Mouse (Mus musculus) cerebellum, adult 2 months (tissue): ENCODE measurements around the gene Ube2k. TPM values are rescaled to one million over a fixed set of nuclear protein-coding genes. Genes with fewer than 3 reads are reported as not detected.

ENCODE experiments used
- DNase-seq, 2 experiments: peaks; one replicate each; pipeline ENCODE4 v3.0.0; 2021
- H3K27ac ChIP-seq: fragments of 200-500 bp; 2 replicates; pipeline ENCODE4 v1.5.1; 2012; ENCODE audit warnings: low read length, control low read depth, inconsistent platforms; ENCODE audit not compliant: insufficient read depth
- H3K27me3 ChIP-seq: fragments of 200-500 bp; 2 replicates; pipeline ENCODE4 v1.6.1; 2012; ENCODE audit warnings: inconsistent platforms, mild to moderate bottlenecking, low read length, moderate library complexity; ENCODE audit not compliant: control insufficient read depth, insufficient read depth
- H3K4me1 ChIP-seq: fragments of 200-500 bp; 2 replicates; pipeline ENCODE4 v1.6.1; 2011; ENCODE audit warnings: low read length; ENCODE audit not compliant: control insufficient read depth, insufficient read depth
- H3K4me3 ChIP-seq: fragments of 200-500 bp; replicated peaks from 2 replicates; pipeline ENCODE3; 2011; ENCODE audit warnings: mild to moderate bottlenecking, low read depth, low read length, control low read depth; ENCODE audit not compliant: insufficient read depth
- CTCF ChIP-seq: fragments of 200-500 bp; IDR thresholded peaks from 2 replicates; pipeline ENCODE4 v1.5.1; 2011; ENCODE audit warnings: low read depth, mild to moderate bottlenecking, control low read depth, low read length, moderate library complexity, borderline replicate concordance; ENCODE audit not compliant: insufficient read depth
- POLR2A ChIP-seq: fragments of 200-500 bp; IDR thresholded peaks from 2 replicates; pipeline ENCODE4 v1.6.1; 2011; ENCODE audit warnings: low read length, control low read depth, borderline replicate concordance; ENCODE audit not compliant: insufficient read depth
- WGBS: fragments of 180-500 bp; shearing (Covaris S2); methylation state at CpG from one replicate; pipeline ENCODE4 v1.1.7; 2018; 5-methylcytosine and 5-hydroxymethylcytosine counted together
- polyA plus RNA-seq: library from polyadenylated mRNA; depleted of rRNA; stranded (reverse); fragments of >200 nt; gene quantifications from 2 replicates; pipeline ENCODE4 v1.2.3, GENCODE M21; 2012; rRNA removed

Gene Ube2k
- polyA plus RNA-seq, 1 experiment = 110 TPM

- TF ChIP-seq CTCF (no peak), POLR2A (no peak)
- 73% methylated on average over 4 of the region's 4 CpGs for WGBS
- no peak for DNase-seq
- Histone ChIP-seq H3K4me3 (no peak overlapping the region), H3K27ac (no peak overlapping the region), H3K27me3 (no peaks in the 10 kb centered on the region), H3K4me1 (no peaks in the 10 kb centered on the region)
These were observed 73.5 kb downstream of the Ube2k start for GRCm38 (mm10) chr5:65610541-65610940.

GRCm38 (mm10) chr5:65613152-65613924 is 76.3 kb downstream of the Ube2k start:
- H3K4me1 ChIP-seq = no peaks in the 10 kb centered on the region
- no peak overlapping the region for H3K4me3 ChIP-seq
- TF ChIP-seq POLR2A (no peak), CTCF (no peak)
- WGBS = 90% methylated on average over 9 of the region's 9 CpGs
- H3K27me3 ChIP-seq = no peaks in the 10 kb centered on the region
- no peak for DNase-seq
- no peak overlapping the region for H3K27ac ChIP-seq

- TF ChIP-seq CTCF (no peak), POLR2A (no peak)
- Histone ChIP-seq H3K27me3 (no peaks in the 10 kb centered on the region), H3K27ac (no peak overlapping the region), H3K4me3 (no peak overlapping the region), H3K4me1 (no peaks in the 10 kb centered on the region)
- DNase-seq = no peak
These were observed 87.3 kb downstream of the Ube2k start for GRCm38 (mm10) chr5:65624340-65624739.

- H3K4me3 ChIP-seq = no peak overlapping the region
- WGBS = 95% methylated on average over 1 of the region's 1 CpGs
- H3K27me3 ChIP-seq = no peaks in the 10 kb centered on the region
- no peak for TF ChIP-seq POLR2A
- no peak for TF ChIP-seq CTCF
- H3K27ac ChIP-seq = no peak overlapping the region
- no peaks in the 10 kb centered on the region for H3K4me1 ChIP-seq
- no peak for DNase-seq
These were observed 101.9 kb downstream of the Ube2k start for GRCm38 (mm10) chr5:65638896-65639295.

Other genes starting within 250 kb of the Ube2k start
- gene Rfc1, start 201.6 kb upstream of the Ube2k start, polyA plus RNA-seq = 23.8 and 25.7 TPM in 2 replicates
- gene Klb, start 188.9 kb upstream of the Ube2k start, polyA plus RNA-seq = 0.23 and 0.29 TPM in 2 replicates
- gene Rpl9, start 145.8 kb upstream of the Ube2k start, polyA plus RNA-seq = 431 and 479 TPM in 2 replicates
- 46.3 and 47.0 TPM in 2 replicates for gene Lias, start 145.7 kb upstream of the Ube2k start, polyA plus RNA-seq
- 26.1 and 27.3 TPM in 2 replicates for gene Ugdh, start 101.3 kb upstream of the Ube2k start, polyA plus RNA-seq
- gene Gm43552, start 44.4 kb upstream of the Ube2k start, polyA plus RNA-seq = 0.86 TPM in 1 of 2 replicates, not detected in the other
- gene Smim14, start within 50 bp of the Ube2k start, polyA plus RNA-seq = 132 and 147 TPM in 2 replicates
- 58.3 and 62.1 TPM in 2 replicates for gene Pds5a, start 161.0 kb downstream of the Ube2k start, polyA plus RNA-seq
- gene N4bp2, start 226.3 kb downstream of the Ube2k start, polyA plus RNA-seq = 5.4 and 5.7 TPM in 2 replicates